Comparison of ENCODE assay signal across 13 mouse cellular contexts in the genomic region with DNA sequence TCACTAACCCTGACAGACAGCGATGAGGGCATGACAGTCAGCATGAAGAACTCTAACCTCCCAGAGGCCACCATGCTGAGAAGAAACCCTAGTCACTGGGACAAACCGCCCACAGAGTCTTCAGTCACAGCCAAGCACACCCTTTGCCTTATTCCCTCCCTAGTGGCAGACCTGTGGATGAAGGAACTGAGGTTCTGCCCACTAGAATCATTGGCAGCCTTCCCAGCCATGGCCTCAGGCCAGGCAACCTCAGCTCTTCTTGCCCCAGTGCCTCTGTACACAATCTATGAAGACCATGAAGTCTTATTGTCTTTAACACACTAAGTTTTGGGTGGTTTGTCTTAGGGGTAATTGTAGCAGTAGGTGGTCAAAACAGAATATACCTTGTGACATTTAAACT.
DNase-seq lines count a peak whose midpoint lies in the region; ATAC-seq and TF ChIP-seq lines count a peak whose summit lies in the region.
"Had no signal": no experiment of that assay in that cellular context is flagged by ENCODE, and none has a peak within 500 bp of the region (broad histone marks: within the 10 kb centered on the region; RNA-seq: fewer than 3 reads in every experiment).

No protein-coding gene starts in this region.

- H3K36me3 ChIP-seq in liver, postnatal 0 days (replicated peaks; ENCODE audit: insufficient read depth, low read length), result no peaks in the 10 kb centered on the region
- no peaks in the 10 kb centered on the region for H3K36me3 ChIP-seq in liver, embryonic 12.5 days
- H3K36me3 ChIP-seq: embryonic facial prominence, embryonic 15.5 days; heart, embryonic 15.5 days; neural tube, embryonic 12.5 days had no signal

- DNase-seq in cerebellum, postnatal 25 days, result peak; percentile 29 to 60
- DNase-seq in cerebellum, adult 11-12 months, result no peak
- peak; percentile 20 for DNase-seq in liver, postnatal 0 days
- DNase-seq in adrenal gland, postnatal 10 days, result peak; percentile 75
- DNase-seq in lung, postnatal 36 days, result peak; percentile 12
- no peak for DNase-seq in thymus, adult 18-20 months
- DNase-seq in right cerebral cortex, postnatal 36 days (ENCODE audit: low spot score in 2 of 2), result no peak
- DNase-seq: thymus, postnatal 4 days had no signal

- H3K27ac ChIP-seq in liver, postnatal 0 days (ENCODE audit: low read depth), result no peak overlapping the region
- no peak overlapping the region for H3K27ac ChIP-seq in liver, embryonic 12.5 days
- H3K27ac ChIP-seq: embryonic facial prominence, embryonic 15.5 days; heart, embryonic 15.5 days; layer of hippocampus, adult 2 months; neural tube, embryonic 12.5 days had no signal

- no peak for TF ChIP-seq EP300 in liver, postnatal 0 days (IDR thresholded peaks at IDR 0.05; ENCODE audit: low read depth)

- H3K4me1 ChIP-seq in liver, postnatal 0 days (ENCODE audit: insufficient read depth), result no peaks in the 10 kb centered on the region
- H3K4me1 ChIP-seq in liver, embryonic 12.5 days, result no peaks in the 10 kb centered on the region
- H3K4me1 ChIP-seq: embryonic facial prominence, embryonic 15.5 days; heart, embryonic 15.5 days; neural tube, embryonic 12.5 days had no signal

- ATAC-seq in liver, postnatal 0 days, result no peak
- no peak for ATAC-seq in liver, embryonic 12.5 days

- H3K9ac ChIP-seq in liver, postnatal 0 days (replicated peaks), result no peak overlapping the region
- no peak overlapping the region for H3K9ac ChIP-seq in liver, embryonic 12.5 days
- H3K9ac ChIP-seq: embryonic facial prominence, embryonic 15.5 days; heart, embryonic 15.5 days; neural tube, embryonic 12.5 days had no signal

- no peaks in the 10 kb centered on the region for H3K27me3 ChIP-seq in liver, postnatal 0 days (ENCODE audit: insufficient read depth, low read length)
- H3K27me3 ChIP-seq in liver, embryonic 12.5 days (replicated peaks), result no peaks in the 10 kb centered on the region
- H3K27me3 ChIP-seq: embryonic facial prominence, embryonic 15.5 days; heart, embryonic 15.5 days; neural tube, embryonic 12.5 days had no signal

- WGBS in liver, postnatal 0 days (ENCODE audit: insufficient replicate concordance), result 82% methylated on average over 2 of the region's 2 CpGs
- WGBS in liver, embryonic 12.5 days (ENCODE audit: insufficient replicate concordance), result 54% methylated on average over 2 of the region's 2 CpGs

- no peaks in the 10 kb centered on the region for H3K9me3 ChIP-seq in liver, postnatal 0 days (ENCODE audit: low read length)
- no peaks in the 10 kb centered on the region for H3K9me3 ChIP-seq in liver, embryonic 12.5 days (replicated peaks)
- H3K9me3 ChIP-seq: embryonic facial prominence, embryonic 15.5 days; heart, embryonic 15.5 days; neural tube, embryonic 12.5 days had no signal

- H3K4me2 ChIP-seq in liver, postnatal 0 days (ENCODE audit: low read depth, low read length), result no peak overlapping the region
- H3K4me2 ChIP-seq in liver, embryonic 12.5 days, result no peak overlapping the region
- H3K4me2 ChIP-seq: embryonic facial prominence, embryonic 15.5 days; heart, embryonic 15.5 days; neural tube, embryonic 12.5 days had no signal

- H3K4me3 ChIP-seq in liver, postnatal 0 days (ENCODE audit: low read depth, low read length), result no peak overlapping the region
- no peak overlapping the region for H3K4me3 ChIP-seq in liver, embryonic 12.5 days
- H3K4me3 ChIP-seq: embryonic facial prominence, embryonic 15.5 days; heart, embryonic 15.5 days; layer of hippocampus, adult 2 months; neural tube, embryonic 12.5 days had no signal

- no peak for TF ChIP-seq CTCF in liver, postnatal 0 days (IDR thresholded peaks at IDR 0.05; ENCODE audit: low read depth)

Comparison
In these comparisons a context has a peak if more than half of its experiments do, and no peak if none do; other contexts are left out.
1. DNase-seq: peak in cerebellum, postnatal 25 days (2 of 2), liver, postnatal 0 days (single experiment), adrenal gland, postnatal 10 days (single experiment) and lung, postnatal 36 days (single experiment); none in cerebellum, adult 11-12 months (single experiment), thymus, adult 18-20 months (0 of 2) and right cerebral cortex, postnatal 36 days (0 of 2).